Mouse (Mus musculus) activated CD4-positive, CD25-positive, alpha-beta regulatory T cell, adult 9 weeks (primary cell): Measurements from ENCODE around the gene Med22. TPM values are rescaled to one million over a fixed set of nuclear protein-coding genes. Genes with fewer than 3 reads are reported as not detected.

Experiments used
- polyA plus RNA-seq: library from polyadenylated mRNA; unstranded; fragments of 100-300 nt; shearing (Covaris generic); gene quantifications from one replicate; pipeline ENCODE4 v1.2.1, GENCODE M21; 2017

Gene Med22
- 35.2 TPM for polyA plus RNA-seq

DNA sequence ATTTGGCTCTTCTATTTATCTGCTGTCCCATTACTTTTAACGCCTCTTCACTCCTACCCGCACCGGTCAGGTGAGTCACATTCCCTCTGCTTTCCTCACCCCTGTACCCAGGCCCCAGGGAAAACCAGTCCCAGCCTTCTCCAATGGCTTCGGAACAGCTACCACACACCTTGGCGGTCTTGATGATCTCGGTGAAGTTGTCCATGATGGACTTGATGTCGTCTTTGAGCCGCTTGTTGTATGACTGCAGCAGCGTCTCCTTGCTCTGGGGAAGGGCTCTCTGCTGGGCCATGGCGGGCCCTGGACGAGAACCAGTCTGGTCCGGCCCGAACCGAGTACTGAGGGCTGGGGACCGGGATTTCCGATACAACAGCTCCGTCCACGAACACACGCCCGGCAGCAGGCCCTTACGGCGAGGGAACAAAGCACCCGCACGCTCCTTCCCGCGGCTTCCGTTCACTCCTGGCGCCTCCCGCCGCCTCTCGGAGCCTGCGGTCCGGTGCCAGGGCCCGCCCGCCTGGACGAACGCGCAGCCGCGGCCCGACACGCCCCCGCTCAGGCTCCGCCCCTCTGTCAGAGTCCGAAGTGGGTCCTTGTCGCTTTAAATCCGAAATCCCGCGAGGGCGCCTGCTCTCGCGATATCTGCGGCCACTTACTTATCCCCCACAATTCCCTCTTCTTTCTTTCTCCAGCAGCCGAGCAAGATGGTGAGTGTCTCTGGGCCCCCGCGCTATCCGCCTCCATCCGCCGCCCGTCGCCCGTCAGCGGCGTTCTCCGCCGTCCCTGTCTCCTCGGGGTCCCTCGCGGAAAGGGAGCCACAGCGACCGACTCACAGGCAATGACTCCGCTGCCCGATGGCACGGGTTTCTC is at the start of gene Med22, which contains the start of gene Rpl7a:
Gene Med22 (minus strand): TSS at position 554 of the 870 bp plus-strand sequence.
Gene Rpl7a (plus strand): TSS at position 641 of the 870 bp plus-strand sequence.

DNA sequence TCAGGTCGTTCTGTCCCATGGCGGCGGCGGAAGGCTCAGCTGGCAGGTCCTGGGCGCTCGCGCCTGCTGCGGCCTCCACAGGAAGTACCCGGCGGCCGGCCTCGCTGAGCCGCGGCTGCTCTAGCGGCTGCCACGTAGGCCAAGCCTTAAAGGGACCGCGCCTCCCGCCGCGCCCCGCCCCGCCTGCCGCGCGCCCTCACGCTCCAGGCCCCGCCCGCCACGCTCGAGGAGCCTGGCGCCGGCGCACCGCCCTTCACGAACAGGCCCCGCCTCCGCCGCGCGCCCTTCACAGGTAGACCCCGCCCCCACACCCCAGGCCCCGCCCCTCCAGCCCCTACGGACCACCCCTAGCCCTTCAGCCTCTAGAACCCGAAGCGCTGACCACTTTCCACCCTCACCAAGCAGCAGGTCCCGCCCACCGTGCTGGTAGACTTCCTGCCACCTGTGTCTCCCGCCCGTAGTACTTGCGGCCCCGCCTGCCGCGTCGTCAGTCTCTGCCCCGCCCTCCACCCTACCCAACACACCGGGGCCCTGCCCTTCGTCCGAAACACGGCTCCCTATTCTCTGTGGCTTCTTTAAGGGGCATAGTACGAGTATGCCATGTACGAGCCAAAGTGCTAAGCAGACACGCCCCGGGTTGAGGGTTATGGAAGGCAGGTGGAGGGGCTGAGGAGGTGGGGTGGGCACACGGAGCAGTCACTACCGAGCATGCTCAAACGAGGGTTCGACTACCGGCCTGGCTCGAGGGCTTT is 23.0 kb upstream of the Med22 start, which contains the start of the genes Surf4 and Stkld1:
Gene Surf4 (minus strand): TSS at position 625 of the 752 bp plus-strand sequence.
Gene Stkld1 (plus strand): TSS at position 744 of the 752 bp plus-strand sequence.

DNA sequence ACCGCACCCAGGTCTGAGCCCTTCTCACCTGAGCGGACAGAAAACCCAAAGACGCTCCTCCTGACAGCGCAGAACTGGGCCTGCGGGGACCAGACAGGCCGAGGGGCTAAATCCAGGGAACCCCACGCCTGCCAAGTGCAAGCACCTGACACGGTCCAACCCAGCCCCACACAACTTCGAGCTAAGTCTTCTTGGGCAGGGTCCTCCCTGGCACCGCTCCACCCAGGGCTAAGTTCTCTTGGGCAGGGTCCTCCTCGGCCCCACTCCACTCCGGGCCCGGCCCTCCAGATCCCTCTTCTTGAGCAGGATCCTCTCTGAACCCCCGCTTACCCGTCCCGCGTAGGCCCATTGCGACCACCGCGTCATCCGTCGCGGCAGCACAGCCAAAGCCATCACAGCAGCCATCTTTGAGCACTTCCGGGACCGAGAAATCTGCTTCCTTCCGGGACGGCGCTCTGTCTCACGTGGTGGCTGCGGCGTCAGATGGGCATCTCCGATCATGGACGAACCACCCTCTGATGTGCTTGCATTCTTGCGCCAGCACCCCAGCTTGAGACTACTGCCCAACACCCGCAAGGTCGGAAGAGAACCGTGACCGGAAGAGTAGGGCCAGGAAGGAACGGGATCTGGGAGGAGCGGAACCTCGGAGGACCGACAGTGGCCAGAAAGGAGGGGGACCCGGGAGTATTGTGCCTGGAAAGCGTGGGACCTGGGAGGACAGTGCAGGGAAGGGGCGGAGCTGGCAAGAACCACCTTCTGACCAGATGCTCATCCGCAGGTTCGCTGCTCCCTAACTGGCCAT is 5.7 kb upstream of the Med22 start, which contains the start of the genes Surf2 and Surf1:
Gene Surf2 (plus strand): TSS at position 441 of the 802 bp plus-strand sequence.
Gene Surf1 (minus strand): TSS at position 604 of the 802 bp plus-strand sequence.

DNA sequence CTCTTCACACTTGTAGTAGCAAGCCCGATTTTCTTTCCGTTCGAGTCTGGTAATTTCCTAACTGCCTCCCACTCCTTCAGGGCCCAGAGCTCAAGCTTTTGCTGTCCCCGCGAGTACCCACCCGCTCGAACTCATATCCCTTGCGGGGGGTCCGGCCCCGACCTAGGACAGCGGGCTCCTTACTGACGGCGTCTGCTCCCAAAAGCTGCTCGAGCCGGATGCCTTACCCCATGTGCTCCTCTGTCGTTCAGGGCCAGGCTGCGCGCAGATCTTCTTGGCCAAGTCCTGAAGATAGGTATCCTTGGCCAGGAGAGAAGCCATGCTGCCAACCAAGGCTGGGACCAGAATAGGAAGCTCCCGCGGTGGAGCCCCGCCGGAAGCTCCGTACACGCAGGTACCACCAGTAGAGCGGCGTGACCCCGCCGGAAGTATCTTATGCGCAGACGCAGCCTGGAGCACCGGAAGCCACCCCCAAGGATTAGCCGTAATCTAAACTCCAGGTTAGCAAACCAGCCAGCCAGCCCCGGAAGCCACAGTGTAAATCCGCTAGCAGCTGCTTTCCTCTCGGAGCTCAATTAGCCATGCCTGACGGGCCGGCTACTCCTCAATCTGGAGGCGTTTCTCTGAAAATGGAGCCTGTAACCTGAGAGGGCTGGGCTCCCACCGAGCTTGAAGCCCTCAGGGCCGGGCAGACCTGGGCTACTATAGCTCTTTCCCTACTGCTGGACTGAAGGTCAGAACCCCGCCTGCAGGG is 7.8 kb downstream of the Med22 start, which contains the start of gene Surf6:
Gene Surf6 (minus strand): TSS at position 413 of the 754 bp plus-strand sequence.

DNA sequence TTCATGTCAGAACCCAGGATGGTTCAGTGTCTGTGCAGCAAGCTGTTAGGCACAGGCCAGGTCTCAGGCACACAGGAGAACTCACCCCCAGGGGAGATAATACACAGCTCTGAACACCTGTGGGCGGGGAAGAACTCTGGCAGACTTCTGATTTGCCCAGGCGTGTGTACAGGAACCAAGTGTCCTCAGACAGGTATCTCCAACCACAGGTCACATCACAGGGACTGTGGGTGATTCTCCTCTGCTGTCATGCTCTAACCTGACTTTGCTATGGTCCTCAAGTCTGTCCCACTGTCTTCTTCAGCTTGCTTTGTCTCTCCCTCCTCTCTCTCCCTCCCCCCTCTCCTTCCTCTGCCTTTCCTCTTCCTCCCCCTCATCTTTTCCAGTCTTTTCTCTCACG is 45.6 kb downstream of the Med22 start, which contains the start of gene Abo:
Gene Abo (minus strand): TSS at position 101 of the 400 bp plus-strand sequence.

Other genes starting within 250 kb of the Med22 start
- 0.61 TPM for gene Lcn4, start 239.4 kb downstream of the Med22 start, polyA plus RNA-seq
- not detected for gene Abo, start 45.7 kb downstream of the Med22 start, polyA plus RNA-seq
- gene Surf6, start 7.8 kb downstream of the Med22 start, polyA plus RNA-seq: 49.4 TPM
- 331 TPM for gene Rpl7a, start 87 bp upstream of the Med22 start, polyA plus RNA-seq
- gene Surf2, start 5.7 kb upstream of the Med22 start, polyA plus RNA-seq: 67.2 TPM
- gene Surf1, start 5.9 kb upstream of the Med22 start, polyA plus RNA-seq: 126 TPM
- gene Surf4, start 23.3 kb upstream of the Med22 start, polyA plus RNA-seq: 175 TPM
- 0.59 TPM for gene Stkld1, start 23.4 kb upstream of the Med22 start, polyA plus RNA-seq
- 86.1 TPM for gene Rexo4, start 53.7 kb upstream of the Med22 start, polyA plus RNA-seq
- not detected for gene Adamts13, start 62.7 kb upstream of the Med22 start, polyA plus RNA-seq
- 27.9 TPM for gene Cacfd1, start 99.2 kb upstream of the Med22 start, polyA plus RNA-seq
- 2.7 TPM for gene Slc2a6, start 117.3 kb upstream of the Med22 start, polyA plus RNA-seq
- not detected for gene Mymk, start 161.5 kb upstream of the Med22 start, polyA plus RNA-seq
- 0.66 TPM for gene Adamtsl2, start 168.7 kb upstream of the Med22 start, polyA plus RNA-seq
- not detected for gene Fam163b, start 231.8 kb upstream of the Med22 start, polyA plus RNA-seq